Mouse (Mus musculus) Patski (cell line): ENCODE measurements around the gene Kdm4c. TPM values are rescaled to one million over a fixed set of nuclear protein-coding genes. Genes with fewer than 3 reads are reported as not detected.
"Not testable (repeated sequence)": the region's sequence is repeated elsewhere in the genome, so short reads cannot be mapped to it uniquely, and the experiment has no call there.

Experiments used
- ATAC-seq: fragments of 100-300 bp; one replicate; pipeline ENCODE4 v1.8.0; 2021
- CTCF ChIA-PET: fragments of 350-600 bp; sonication (Branson Sonifier 250); formaldehyde crosslinking; loops from one replicate; lab custom pipeline; 2022; ENCODE audit warnings: inconsistent platforms; lab: Charles Lee
- POLR2A ChIA-PET: fragments of 350-600 bp; sonication (Branson Sonifier 250); formaldehyde crosslinking; loops from one replicate; lab custom pipeline; 2022; ENCODE audit warnings: antibody characterized with exemption, inconsistent platforms; lab: Charles Lee
- DNase-seq: peaks from one replicate; pipeline ENCODE4 v3.0.0-alpha.2; 2011; ENCODE audit warnings: low read depth, low spot score
- H3K27me3 ChIP-seq: fragments of 371-371 bp; one replicate; pipeline ENCODE4 v1.5.1; 2021
- CTCF ChIP-seq: fragments of 100-300 bp; IDR thresholded peaks from one replicate; pipeline ENCODE4 v1.5.1; 2021
- in situ Hi-C: fragments of 300-500 bp; cut with MboI; formaldehyde crosslinking; loops from 3 replicates; pipeline ENCODE4 v1.11.1; 2018; ENCODE audit warnings: low pct_unique_long_range_greater_than_20kb, mixed read lengths
- polyA plus RNA-seq: library from polyadenylated mRNA; unstranded; gene quantifications from one replicate; pipeline ENCODE4 v1.2.3, GENCODE M21; 2021

The Kdm4c gene
- polyA plus RNA-seq, 1 experiment from 2014 or later, result 18.0 TPM

GRCm38 (mm10) chr4:74311135-74311534 lies 68.8 kb downstream of the Kdm4c start:
- ChIA-PET POLR2A (no interaction called here), CTCF (interaction anchor here (1.1 kb wide), 1 partner anchor 9 kb away, joined by 3 read pairs; no protein-coding TSS in a partner anchor)
- ATAC-seq (no peak), DNase-seq (no peak)
- TF ChIP-seq CTCF, result no peak
- in situ Hi-C loops, result no loop called here
- no peaks in the 10 kb centered on the region for H3K27me3 ChIP-seq

- H3K27me3 ChIP-seq, result no peaks in the 10 kb centered on the region
- CTCF ChIA-PET, result no interaction called here
- no peak for TF ChIP-seq CTCF
- DNase-seq (no peak), ATAC-seq (no peak)
- in situ Hi-C loops, result no loop called here
- POLR2A ChIA-PET, result interaction anchor here (0.5 kb wide), 1 partner anchor 31 kb away, joined by 4 read pairs; no protein-coding TSS in a partner anchor
Measured at GRCm38 (mm10) chr4:74312858-74313257, 70.6 kb downstream of the Kdm4c start.

GRCm38 (mm10) chr4:74315388-74315787 lies 73.1 kb downstream of the Kdm4c start:
- no peak for DNase-seq
- in situ Hi-C loops, result no loop called here
- ChIA-PET CTCF (no interaction called here), POLR2A (no interaction called here)
- H3K27me3 ChIP-seq, result no peaks in the 10 kb centered on the region
- no peak for TF ChIP-seq CTCF
- ATAC-seq, result no peak

- ChIA-PET CTCF (interaction anchor here (0.9 to 1.3 kb wide), 4 partner anchors 9 to 46 kb away, joined by 3 to 4 read pairs (median 3); no protein-coding TSS in a partner anchor), POLR2A (interaction anchor here (0.6 kb wide), 1 partner anchor 9 kb away, joined by 4 read pairs; no protein-coding TSS in a partner anchor)
- no peaks in the 10 kb centered on the region for H3K27me3 ChIP-seq
- TF ChIP-seq CTCF, result no peak
- in situ Hi-C loops, result no loop called here
- DNase-seq (no peak), ATAC-seq (no peak)
Measured at GRCm38 (mm10) chr4:74319313-74319712, 77.0 kb downstream of the Kdm4c start.

GRCm38 (mm10) chr4:74357479-74357878 lies 115.2 kb downstream of the Kdm4c start:
- in situ Hi-C loops, result no loop called here
- no peak for TF ChIP-seq CTCF
- DNase-seq (no peak), ATAC-seq (no peak)
- ChIA-PET CTCF (no interaction called here), POLR2A (no interaction called here)
- H3K27me3 ChIP-seq, result no peaks in the 10 kb centered on the region

- no peaks in the 10 kb centered on the region for H3K27me3 ChIP-seq
- TF ChIP-seq CTCF, result no peak
- ChIA-PET CTCF (no interaction called here), POLR2A (no interaction called here)
- ATAC-seq, result no peak
- no peak for DNase-seq
- in situ Hi-C loops, result no loop called here
Measured at GRCm38 (mm10) chr4:74360274-74360673, 118.0 kb downstream of the Kdm4c start.

- ATAC-seq (no peak), DNase-seq (no peak)
- in situ Hi-C loops, result no loop called here
- TF ChIP-seq CTCF, result no peak
- ChIA-PET POLR2A (no interaction called here), CTCF (no interaction called here)
- no peaks in the 10 kb centered on the region for H3K27me3 ChIP-seq
Measured at GRCm38 (mm10) chr4:74386583-74386982, 144.3 kb downstream of the Kdm4c start.

- ChIA-PET CTCF (no interaction called here), POLR2A (no interaction called here)
- H3K27me3 ChIP-seq, result no peaks in the 10 kb centered on the region
- DNase-seq, result no peak
- no peak for ATAC-seq
- TF ChIP-seq CTCF, result no peak
- in situ Hi-C loops, result no loop called here
Measured at GRCm38 (mm10) chr4:74393162-74393561, 150.9 kb downstream of the Kdm4c start.

- ChIA-PET CTCF (interaction anchor here (0.8 kb wide), 1 partner anchor 174 kb away, joined by 3 read pairs; no protein-coding TSS in a partner anchor), POLR2A (no interaction called here)
- ATAC-seq (no peak), DNase-seq (no peak)
- no peak for TF ChIP-seq CTCF
- in situ Hi-C loops, result no loop called here
- H3K27me3 ChIP-seq, result no peaks in the 10 kb centered on the region
Measured at GRCm38 (mm10) chr4:74396562-74396961, 154.3 kb downstream of the Kdm4c start.

- ATAC-seq, POLR2A ChIA-PET, DNase-seq, in situ Hi-C loops, CTCF ChIA-PET, H3K27me3 ChIP-seq: not testable (repeated sequence)
Measured at GRCm38 (mm10) chr4:74401617-74402313, 159.5 kb downstream of the Kdm4c start.

GRCm38 (mm10) chr4:74408731-74409130 lies 166.4 kb downstream of the Kdm4c start:
- ATAC-seq, result no peak
- TF ChIP-seq CTCF, result no peak
- in situ Hi-C loops, result no loop called here
- no peak for DNase-seq
- ChIA-PET CTCF (no interaction called here), POLR2A (no interaction called here)
- H3K27me3 ChIP-seq, result no peaks in the 10 kb centered on the region

- POLR2A ChIA-PET, result no interaction called here
- TF ChIP-seq CTCF, result no peak
Measured at GRCm38 (mm10) chr4:74419794-74420193, 177.5 kb downstream of the Kdm4c start.

More at GRCm38 (mm10) chr4:74419794-74420193, 177.5 kb downstream of the Kdm4c start:
- in situ Hi-C loops, result loop anchor here (10.0 kb wide), 1 partner anchor 45 kb away; no protein-coding TSS in a partner anchor
- DNase-seq, result no peak
- ATAC-seq, result no peak
- CTCF ChIA-PET, result no interaction called here
- no peaks in the 10 kb centered on the region for H3K27me3 ChIP-seq

Other genes starting within 250 kb of the Kdm4c start
- gene Frmd3, start 229.1 kb upstream of the Kdm4c start, polyA plus RNA-seq, result not detected